Mouse (Mus musculus): ENCODE measurements around the gene Chrnb1. TPM values are rescaled to one million over a fixed set of nuclear protein-coding genes. Genes with fewer than 3 reads are reported as not detected.

Chrnb1 gene
- total RNA-seq, 2 experiments from 2014 or later, result 1.1 to 1.8 TPM

Other genes starting within 250 kb of the Chrnb1 start
- gene Dnah2, start 246.8 kb downstream of the Chrnb1 start, total RNA-seq (2021), result under 1 TPM; 0.10 to 0.30 TPM
- gene Efnb3, start 235.7 kb downstream of the Chrnb1 start, total RNA-seq (2021), result 1 to 10 TPM in 1 of 2 experiments, under 1 TPM in 1; 0.66 to 1.1 TPM
- gene Wrap53, start 215.7 kb downstream of the Chrnb1 start, total RNA-seq (2021), result 1 to 10 TPM; 9.2 to 9.7 TPM
- 10 to 100 TPM; 63.3 to 64.7 TPM for gene Trp53, start 215.6 kb downstream of the Chrnb1 start, total RNA-seq (2021)
- gene Atp1b2, start 190.0 kb downstream of the Chrnb1 start, total RNA-seq (2021), result 10 to 100 TPM; 28.5 to 45.4 TPM
- gene Shbg, start 178.0 kb downstream of the Chrnb1 start, total RNA-seq (2021), result not detected
- gene Sat2, start 173.9 kb downstream of the Chrnb1 start, total RNA-seq (2021), result 10 to 100 TPM in 1 of 2 experiments, 1 to 10 TPM in 1; 5.7 to 11.3 TPM
- 10 to 100 TPM; 80.5 to 88.4 TPM for gene Fxr2, start 163.0 kb downstream of the Chrnb1 start, total RNA-seq (2021)
- not detected for gene Sox15, start 140.6 kb downstream of the Chrnb1 start, total RNA-seq (2021)
- gene Mpdu1, start 133.3 kb downstream of the Chrnb1 start, total RNA-seq (2021), result 100 to 1,000 TPM in 1 of 2 experiments, 10 to 100 TPM in 1; 91.4 to 126 TPM
- gene Cd68, start 129.8 kb downstream of the Chrnb1 start, total RNA-seq (2021), result 10 to 100 TPM; 20.1 to 28.6 TPM
- gene Eif4a1, start 123.5 kb downstream of the Chrnb1 start, total RNA-seq (2021), result 100 to 1,000 TPM; 678 to 712 TPM
- gene Senp3, start 113.9 kb downstream of the Chrnb1 start, total RNA-seq (2021), result 10 to 100 TPM; 70.6 to 80.4 TPM
- 1 to 10 TPM; 1.7 to 2.5 TPM for gene Tnfsf13, start 110.2 kb downstream of the Chrnb1 start, total RNA-seq (2021)
- 10 to 100 TPM; 21.5 to 22.9 TPM for gene Tnfsf12, start 100.1 kb downstream of the Chrnb1 start, total RNA-seq (2021)
- gene Tnfsfm13, start 99.8 kb downstream of the Chrnb1 start, total RNA-seq (2021), result 1 to 10 TPM; 4.0 to 4.9 TPM
- gene Polr2a, start 37.3 kb downstream of the Chrnb1 start, total RNA-seq (2021), result 10 to 100 TPM; 86.4 to 90.3 TPM
- gene Slc35g3, start 34.0 kb downstream of the Chrnb1 start, total RNA-seq (2021), result not detected
- gene Zbtb4, start 30.0 kb downstream of the Chrnb1 start, total RNA-seq (2021), result 10 to 100 TPM; 57.7 to 63.8 TPM
- gene Fgf11, start 5.9 kb upstream of the Chrnb1 start, total RNA-seq (2021), result 1 to 10 TPM; 3.9 to 8.6 TPM
- under 1 TPM; 0.17 to 0.26 TPM for gene Tmem102, start 9.7 kb upstream of the Chrnb1 start, total RNA-seq (2021)
- gene Gm39566, start 19.4 kb upstream of the Chrnb1 start, total RNA-seq (2021), result not detected
- not detected for gene Spem2, start 22.5 kb upstream of the Chrnb1 start, total RNA-seq (2021)
- not detected for gene Spem1, start 26.2 kb upstream of the Chrnb1 start, total RNA-seq (2021)
- gene Nlgn2, start 41.8 kb upstream of the Chrnb1 start, total RNA-seq (2021), result 10 to 100 TPM; 14.4 to 22.3 TPM
- 100 to 1,000 TPM; 144 to 166 TPM for gene Tmem256, start 42.6 kb upstream of the Chrnb1 start, total RNA-seq (2021)
- 10 to 100 TPM; 49.3 to 50.4 TPM for gene Plscr3, start 50.4 kb upstream of the Chrnb1 start, total RNA-seq (2021)
- not detected for gene Tnk1, start 62.8 kb upstream of the Chrnb1 start, total RNA-seq (2021)
- gene Tmem95, start 82.1 kb upstream of the Chrnb1 start, total RNA-seq (2021), result not detected
- gene Kctd11, start 85.5 kb upstream of the Chrnb1 start, total RNA-seq (2021), result 1 to 10 TPM; 4.2 to 5.4 TPM
- gene Acap1, start 99.6 kb upstream of the Chrnb1 start, total RNA-seq (2021), result under 1 TPM; 0.23 to 0.89 TPM
- 1 to 10 TPM in 1 of 2 experiments, under 1 TPM in 1; 0.46 to 1.4 TPM for gene 2810408A11Rik, start 105.0 kb upstream of the Chrnb1 start, total RNA-seq (2021)
- gene Neurl4, start 105.1 kb upstream of the Chrnb1 start, total RNA-seq (2021), result 10 to 100 TPM; 42.5 to 47.5 TPM
- 10 to 100 TPM; 47.1 to 47.6 TPM for gene Gps2, start 117.9 kb upstream of the Chrnb1 start, total RNA-seq (2021)
- 100 to 1,000 TPM; 619 to 640 TPM for gene Eif5a, start 126.0 kb upstream of the Chrnb1 start, total RNA-seq (2021)
- 10 to 100 TPM; 11.5 to 11.8 TPM for gene Ybx2, start 139.9 kb upstream of the Chrnb1 start, total RNA-seq (2021)
- gene Slc2a4, start 152.2 kb upstream of the Chrnb1 start, total RNA-seq (2021), result 10 to 100 TPM; 60.2 to 90.0 TPM
- gene Cldn7, start 168.8 kb upstream of the Chrnb1 start, total RNA-seq (2021), result 1 to 10 TPM in 1 of 2 experiments, not detected in 1; 1.2 TPM
- 100 to 1,000 TPM; 112 to 132 TPM for gene Ctdnep1, start 185.2 kb upstream of the Chrnb1 start, total RNA-seq (2021)
- gene Elp5, start 186.6 kb upstream of the Chrnb1 start, total RNA-seq (2021), result 10 to 100 TPM; 66.4 to 80.3 TPM
- gene Gabarap, start 195.2 kb upstream of the Chrnb1 start, total RNA-seq (2021), result 100 to 1,000 TPM; 421 to 450 TPM
- gene Phf23, start 199.8 kb upstream of the Chrnb1 start, total RNA-seq (2021), result 10 to 100 TPM; 54.6 to 57.1 TPM
- gene Dvl2, start 204.7 kb upstream of the Chrnb1 start, total RNA-seq (2021), result 10 to 100 TPM; 15.6 to 17.4 TPM
- gene Acadvl, start 219.5 kb upstream of the Chrnb1 start, total RNA-seq (2021), result 100 to 1,000 TPM; 543 to 557 TPM
- gene Dlg4, start 221.0 kb upstream of the Chrnb1 start, total RNA-seq (2021), result 10 to 100 TPM; 27.4 to 40.4 TPM

Measured in adrenal gland, postnatal 36 days (tissue).